Mouse (Mus musculus): ENCODE data around the gene Syne3.

The Syne3 gene

DNA sequence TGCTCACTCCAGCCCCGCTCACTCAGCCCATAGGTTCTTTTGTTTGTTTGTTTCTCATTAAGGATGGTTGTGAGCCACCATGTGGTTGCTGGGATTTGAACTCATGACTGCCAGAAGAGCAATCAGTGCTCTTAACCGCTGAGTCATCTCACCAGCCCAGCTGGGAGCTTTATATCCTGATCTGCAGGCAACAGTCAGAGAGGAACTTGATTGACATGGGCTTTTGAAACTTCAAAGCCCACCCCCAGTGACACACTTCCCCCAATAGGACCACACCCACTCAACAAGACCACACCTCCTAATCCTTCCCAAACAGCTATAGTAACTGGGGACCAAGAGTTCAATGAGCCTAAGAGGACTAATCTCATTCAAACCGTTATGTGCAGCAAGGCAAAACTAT is 85.1 kb downstream of the Syne3 start:
- no peak for DNase-seq (ENCODE audit: low spot score in 2 of 2)

DNA sequence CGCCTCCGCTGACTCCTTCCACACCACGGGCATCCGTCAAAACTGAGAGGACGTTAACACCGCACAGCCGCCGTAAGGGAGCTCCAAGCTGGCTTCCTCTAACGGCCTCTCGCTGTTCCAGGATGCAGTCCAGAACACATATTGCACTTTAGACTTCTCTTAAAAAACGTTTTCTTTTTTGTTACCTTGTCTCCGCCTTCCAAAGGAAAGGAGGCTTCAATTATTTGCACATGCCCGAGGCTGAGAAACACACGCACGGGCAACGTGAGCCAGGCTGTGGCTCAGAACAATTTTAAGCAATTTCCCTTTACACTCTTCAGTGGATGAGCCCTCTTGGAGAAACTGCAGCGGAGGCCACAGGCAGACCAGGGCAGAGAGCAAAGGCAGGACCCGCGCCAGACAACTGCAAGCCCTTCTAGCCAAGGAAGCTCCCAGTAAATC is 85.6 kb downstream of the Syne3 start:
- DNase-seq (ENCODE audit: low spot score in 2 of 2), result no peak

DNA sequence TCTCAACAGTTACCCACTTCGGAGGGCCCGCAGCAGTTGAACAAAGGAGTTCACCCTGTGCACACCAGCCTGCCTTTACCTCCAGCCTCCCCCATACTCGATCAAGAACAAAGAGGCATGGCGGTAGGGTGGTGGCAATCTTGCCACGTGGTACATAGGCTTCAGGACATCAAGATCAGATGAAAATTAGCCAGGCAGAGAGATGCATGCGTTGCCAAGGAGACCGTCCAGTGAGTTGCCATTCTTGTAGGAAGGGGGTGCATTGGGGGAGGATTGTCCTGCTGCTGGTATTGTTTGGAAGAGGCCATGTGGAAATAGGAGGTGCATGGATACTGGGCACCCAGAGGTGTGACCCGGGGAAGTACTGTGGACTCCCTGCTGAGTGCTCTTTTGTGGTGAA is 87.0 kb downstream of the Syne3 start:
- no peak for DNase-seq (ENCODE audit: low spot score in 2 of 2)

DNA sequence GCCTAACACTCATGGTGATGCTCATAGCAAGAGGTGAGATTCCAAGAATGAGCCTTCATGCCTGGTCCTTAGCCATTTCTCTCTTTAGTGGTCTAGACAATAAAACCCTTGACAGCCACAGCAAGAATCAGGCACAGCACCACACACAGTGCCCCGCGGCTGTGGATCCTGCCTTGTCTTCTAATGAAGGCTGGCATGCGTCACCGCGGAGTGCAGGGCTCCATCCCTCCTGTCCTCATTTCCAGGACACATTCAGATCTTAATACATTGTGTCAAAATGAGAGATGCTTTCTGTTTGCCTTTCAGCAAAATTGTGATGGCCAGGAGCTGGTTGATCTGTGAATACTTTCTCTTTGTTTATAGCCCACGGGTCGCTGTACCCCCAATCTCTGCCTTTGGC is 88.5 kb downstream of the Syne3 start:
- DNase-seq (ENCODE audit: low spot score in 2 of 2), result no peak

DNA sequence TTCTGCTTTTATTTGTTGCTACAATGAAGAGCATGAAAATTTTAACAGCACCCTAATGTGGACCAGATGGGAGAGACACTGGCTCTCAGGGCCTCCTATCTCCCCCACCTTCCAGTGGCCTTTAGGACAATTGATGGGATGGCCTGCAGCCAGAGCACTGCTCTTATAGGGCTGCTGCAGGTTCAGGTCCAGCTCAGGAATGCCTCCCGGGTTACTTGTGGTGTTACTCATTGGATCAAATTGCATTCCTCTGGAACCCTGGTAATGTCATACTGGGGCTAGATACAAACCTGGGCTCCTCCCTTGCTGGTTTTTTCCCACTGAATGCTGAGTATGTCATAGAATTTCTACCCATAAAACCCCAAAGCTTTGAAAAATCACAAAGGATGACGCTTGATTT is 90.4 kb downstream of the Syne3 start:
- DNase-seq (ENCODE audit: low spot score in 2 of 2), result no peak

DNA sequence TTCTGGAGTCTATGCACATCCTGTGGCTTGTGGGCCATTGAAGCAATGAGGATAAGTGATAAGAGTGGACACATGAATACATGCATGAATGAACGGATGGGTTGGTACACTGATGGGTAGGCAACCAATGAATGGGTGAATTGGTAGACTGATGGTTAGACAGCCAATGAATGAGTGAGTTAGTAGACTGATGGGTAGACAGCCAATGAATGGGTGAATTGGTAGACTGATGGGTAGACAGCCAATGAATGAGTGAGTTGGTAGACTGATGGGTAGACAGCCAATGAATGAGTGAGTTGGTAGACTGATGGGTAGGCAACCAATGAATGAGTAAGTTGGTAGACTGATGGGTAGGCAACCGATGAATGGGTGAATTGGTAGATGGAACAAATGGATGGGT is 91.7 kb downstream of the Syne3 start:
- no peak for DNase-seq (ENCODE audit: low spot score in 2 of 2)

DNA sequence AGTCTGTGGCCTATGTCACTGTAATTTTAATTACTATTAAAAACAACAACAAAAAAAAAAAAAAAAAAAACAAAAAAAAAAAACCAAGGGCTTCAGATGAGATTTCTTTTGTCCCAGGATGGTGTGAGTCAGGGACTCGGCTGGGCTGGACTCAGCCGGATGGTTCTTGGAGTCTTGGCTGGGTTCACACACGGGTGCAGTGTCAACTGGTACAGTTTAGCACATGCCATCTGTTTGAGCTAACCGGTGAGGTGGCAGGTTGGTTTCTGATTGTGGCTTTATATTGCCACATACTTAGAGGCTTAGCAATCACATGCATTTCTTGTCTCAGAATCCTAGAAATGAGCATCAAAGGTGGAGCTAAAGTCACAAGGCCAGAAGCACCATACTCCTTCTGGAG is 92.3 kb downstream of the Syne3 start:
- no peak for DNase-seq (ENCODE audit: low spot score in 2 of 2)

DNA sequence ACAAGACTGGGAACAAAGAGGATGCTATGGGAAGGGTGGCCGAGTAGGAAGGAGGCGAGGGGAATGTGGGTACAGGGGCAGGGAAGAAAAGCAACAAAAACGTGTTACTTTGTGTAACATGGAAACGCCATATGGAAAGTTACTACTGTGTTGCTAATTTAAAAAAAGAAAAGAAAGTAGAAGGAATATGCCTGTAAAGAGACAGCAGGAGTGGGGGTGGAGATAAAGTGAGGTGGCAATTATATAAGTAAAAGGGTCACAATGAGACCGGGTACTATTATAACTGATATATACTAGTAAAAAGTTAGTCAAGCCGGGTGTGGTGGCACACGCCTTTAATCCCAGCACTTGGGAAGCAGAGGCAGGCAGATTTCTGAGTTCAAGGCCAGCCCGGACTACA is 92.8 kb downstream of the Syne3 start:
- DNase-seq (ENCODE audit: low spot score in 2 of 2), result no peak

DNA sequence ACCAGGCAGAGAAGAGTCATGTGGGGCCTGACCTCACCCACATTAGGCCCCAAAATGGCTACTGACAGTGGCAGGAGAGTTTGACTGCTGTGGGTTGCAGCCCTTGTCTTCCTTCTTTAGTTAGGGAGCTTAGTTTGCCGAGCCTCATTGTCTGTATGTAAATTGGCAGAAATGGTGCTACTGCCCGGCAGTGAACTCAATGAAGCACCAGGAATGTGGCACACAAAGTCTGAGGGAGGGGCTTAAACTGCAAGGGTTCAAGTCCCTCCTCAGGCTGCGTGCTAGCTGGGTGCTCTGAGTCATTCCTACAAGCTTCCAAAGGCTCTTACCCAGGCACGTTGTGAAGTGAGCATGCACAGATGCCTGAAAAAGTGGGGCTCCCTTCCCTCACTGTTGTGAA is 93.9 kb downstream of the Syne3 start:
- DNase-seq (ENCODE audit: low spot score in 2 of 2), result no peak

DNA sequence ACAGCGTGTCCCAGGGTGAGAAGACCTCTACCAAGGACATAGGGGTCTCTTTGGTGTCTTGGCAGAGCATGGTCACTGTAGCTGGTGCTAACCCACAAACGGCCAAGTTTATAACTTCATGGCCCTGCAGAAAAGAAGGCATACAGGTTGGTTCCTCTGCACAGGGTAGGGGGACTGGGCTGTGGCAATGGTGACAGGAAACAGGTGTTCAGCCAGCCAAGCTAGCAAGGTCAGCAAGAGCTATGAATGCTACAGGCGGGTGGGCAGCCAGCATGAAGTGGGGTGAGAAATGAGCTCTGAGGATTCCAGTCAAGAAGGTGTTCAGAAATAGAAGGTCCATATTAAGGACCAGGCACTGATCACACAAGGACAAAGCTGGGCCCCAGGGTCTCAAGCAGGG is 96.6 kb downstream of the Syne3 start:
- DNase-seq (ENCODE audit: low spot score in 2 of 2), result no peak

DNA sequence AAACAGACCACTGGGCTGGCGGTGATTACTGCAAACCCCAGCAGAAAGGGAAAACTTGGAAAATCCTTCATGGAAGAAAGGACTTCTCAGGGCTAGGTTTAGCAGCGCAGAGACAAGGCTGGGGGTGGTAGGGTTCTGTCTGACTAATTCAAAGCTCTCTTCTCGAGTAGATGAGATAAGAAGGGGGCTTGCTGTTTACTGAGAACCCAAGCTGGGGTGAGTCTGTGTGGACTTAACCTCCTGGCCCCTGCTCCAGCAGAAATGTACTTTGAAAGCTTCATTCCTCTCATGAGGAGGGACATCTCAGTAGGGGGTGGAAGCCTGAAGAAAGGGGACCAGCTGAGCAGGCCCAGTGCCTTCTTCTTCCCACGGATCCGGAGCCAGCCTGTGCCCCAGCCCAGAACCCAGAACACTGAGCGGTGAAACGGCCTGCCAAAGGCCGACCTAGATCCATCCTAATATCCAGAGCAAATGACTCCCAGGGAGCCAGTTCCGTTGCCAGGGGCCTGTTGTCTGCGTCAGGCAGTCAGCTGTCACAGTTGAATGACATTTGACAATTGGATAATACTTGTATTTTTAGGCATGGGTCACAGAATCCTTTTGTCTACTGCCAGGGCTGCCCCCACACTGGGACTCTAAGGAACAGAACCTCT is 97.2 kb downstream of the Syne3 start:
- DNase-seq (ENCODE audit: low spot score in 2 of 2), result no peak

DNA sequence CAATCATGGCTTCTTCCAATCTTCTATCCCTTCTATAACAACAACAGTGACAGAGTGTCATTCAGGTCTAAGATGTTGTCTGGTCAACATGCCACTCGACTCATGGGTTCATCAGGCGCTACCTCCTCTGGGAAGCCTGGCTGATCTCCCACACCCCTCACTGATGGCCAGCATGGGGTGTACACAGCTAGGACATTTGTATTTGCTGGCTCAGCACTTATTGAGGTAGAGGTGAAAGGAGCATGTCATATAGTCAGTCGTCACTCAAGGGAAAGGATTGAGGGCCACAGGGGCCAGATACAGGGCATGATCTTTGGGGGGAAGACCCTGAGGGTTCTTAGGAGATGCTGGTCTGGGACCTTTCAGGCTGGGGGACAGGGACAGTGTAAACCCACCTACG is 99.9 kb downstream of the Syne3 start:
- no peak for DNase-seq (ENCODE audit: low spot score in 2 of 2)

DNA sequence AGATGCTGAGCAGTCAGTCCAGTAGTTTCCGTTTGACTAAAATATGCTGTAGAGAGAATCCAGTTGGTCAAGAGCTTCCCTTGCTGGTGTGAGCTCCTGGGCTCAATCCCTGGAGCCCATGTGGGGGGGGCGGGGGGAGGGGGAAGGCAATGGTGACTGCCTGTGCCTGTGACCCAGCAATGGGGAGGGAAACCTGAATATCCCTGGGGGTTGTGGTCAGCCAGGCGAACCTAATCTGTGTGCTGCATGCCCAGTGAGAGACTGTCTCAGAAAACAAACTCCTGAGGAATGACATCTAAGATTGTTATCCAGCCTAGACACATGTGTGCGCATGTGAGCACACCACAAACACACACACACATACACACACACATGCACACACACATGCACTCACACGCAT is 100.6 kb downstream of the Syne3 start:
- no peak for DNase-seq (ENCODE audit: low spot score in 2 of 2)

DNA sequence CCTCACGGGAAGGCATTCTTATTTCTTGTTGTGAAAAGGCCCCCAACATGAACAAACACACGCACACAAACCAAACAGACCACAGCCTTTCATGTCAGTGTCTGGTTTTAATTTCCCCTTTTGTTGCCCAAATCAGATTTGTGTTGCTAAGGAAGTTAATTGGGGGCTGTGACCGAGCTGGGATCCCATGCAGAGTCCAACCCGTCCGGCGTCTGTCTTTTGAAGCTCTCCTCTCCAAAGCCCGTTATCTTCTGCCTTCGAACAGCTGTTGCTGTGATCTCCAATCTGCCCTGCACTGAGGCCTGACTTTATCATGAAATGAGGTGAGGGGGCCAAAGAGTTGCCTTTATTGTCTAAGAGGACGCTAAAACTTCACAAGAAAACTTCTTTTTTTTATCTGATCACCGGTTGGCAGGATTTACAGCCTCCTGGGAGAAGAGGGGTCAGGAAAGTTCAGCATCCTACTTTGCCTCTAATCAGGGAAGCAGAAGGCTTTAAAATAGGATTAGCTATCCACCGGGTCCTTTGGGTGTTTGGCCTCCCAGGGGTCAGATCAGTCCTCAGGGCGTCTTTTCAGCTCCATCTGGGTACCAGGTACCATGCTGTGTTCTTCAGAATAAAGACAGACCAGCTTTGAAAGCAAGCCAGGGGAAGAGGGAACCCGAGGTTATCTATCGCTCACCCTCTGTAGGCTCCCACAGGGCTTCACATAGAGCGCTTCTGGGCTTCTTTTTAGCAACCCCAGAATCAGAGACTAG is 101.4 kb downstream of the Syne3 start:
- DNase-seq (ENCODE audit: low spot score in 2 of 2), result no peak

DNA sequence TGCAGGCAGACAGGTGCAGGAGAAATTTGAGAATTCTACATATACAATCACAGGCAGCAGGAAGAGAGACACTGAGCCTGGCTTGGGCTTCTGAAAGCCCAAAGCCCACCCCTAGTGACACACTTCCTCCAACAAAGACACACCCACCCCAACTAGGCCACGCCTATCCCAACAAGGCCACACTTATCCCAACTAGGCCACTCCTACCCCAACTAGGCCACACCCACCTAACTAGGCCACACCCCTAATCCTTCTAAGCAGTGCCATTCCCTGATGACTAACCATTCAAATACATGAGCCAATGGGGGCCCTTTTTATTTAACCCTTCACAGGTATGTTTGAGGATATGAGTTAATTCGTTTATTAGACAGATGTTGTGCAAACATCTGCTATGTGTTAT is 102.5 kb downstream of the Syne3 start:
- no peak for DNase-seq (ENCODE audit: low spot score in 2 of 2)

DNA sequence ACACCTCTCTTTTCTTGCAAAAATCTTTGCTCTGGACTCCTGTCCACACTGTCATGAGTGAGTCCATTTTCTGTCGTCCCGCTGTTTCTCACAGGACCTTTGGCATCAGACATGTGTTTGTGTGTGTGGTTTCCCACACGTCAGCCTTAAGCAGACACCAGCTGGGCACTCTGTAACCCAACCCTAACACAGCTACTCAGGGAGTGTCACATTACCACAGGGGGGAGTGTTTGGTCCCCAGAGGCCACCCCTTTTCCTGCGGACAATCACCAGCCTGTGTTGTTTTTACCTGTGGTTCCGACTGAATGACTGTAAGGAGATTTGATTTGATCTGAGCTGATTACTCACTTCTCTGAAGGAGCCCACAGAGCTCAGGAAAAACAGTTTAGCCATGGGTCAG is 105.5 kb downstream of the Syne3 start:
- no peak for DNase-seq (ENCODE audit: low spot score in 2 of 2)

DNA sequence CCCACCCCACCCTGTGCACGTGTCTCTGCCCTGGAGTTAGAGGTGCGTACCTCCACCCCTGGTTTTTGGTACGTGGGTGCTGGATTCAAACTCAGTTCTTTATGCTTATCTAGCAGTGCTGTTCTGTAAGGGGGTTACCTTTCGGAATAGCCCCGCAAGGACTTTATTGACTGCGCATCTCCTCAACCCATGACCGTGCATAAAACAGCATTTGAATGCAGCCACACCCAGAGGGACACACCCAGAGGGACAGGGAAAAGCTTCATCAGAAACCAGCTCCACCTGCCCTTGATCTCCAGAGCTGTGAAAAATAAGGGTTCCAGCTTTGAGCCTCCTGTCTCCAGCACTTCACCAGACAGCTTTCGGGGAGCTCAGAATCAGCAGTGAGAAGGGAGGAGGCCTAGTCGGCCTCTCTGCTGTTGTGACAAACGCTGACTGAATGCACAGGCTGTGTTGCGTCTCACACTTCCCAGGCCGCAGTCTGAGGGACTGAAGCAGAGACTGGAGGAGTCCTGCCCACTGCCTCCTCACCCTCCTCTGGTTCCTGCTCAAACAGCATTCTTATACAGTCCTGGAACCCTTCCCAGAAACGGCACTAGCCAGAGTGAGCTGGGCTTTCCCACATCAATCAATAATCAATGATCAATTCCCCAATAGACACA is 107.1 kb downstream of the Syne3 start:
- DNase-seq (ENCODE audit: low spot score in 2 of 2), result no peak

DNA sequence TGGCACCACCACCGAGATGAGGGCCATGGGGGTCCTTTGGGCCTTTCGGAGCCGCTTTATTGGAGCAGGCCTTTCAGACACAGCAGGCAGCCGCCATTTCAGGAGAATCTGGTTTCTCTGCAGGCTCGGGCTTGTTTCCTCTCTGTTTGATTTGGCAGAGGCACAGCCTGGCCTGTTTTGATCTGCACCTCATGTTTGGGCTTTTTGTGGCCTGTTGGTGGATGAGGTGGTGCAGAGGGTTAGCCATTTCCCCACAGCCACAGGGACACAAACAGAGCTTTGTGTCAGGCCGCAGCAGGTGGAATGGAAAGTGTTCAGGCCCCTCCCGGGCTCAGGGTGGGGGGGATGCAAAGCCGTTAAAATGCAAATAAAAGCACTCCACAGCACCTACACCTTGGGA is 108.3 kb downstream of the Syne3 start:
- no peak for DNase-seq (ENCODE audit: low spot score in 2 of 2)

DNA sequence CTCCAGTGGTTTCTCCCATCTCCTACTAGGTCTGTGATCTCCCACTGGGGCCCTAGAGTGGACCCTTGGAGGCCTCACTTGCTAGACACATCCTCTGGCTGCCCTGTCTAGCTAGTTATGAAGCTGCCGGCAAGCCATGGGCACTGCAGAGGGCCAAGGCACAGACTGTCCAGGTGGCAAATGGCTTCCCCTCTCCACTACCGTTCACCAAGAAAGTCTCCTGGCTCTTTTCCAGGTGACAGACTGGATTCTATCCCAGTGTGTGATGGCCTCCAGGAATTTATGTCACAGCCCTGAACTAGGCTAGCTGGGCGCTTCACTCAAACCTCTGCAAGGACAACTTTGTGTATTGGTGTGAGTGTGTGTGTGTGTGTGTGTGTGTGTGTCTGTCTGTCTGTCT is 109.8 kb downstream of the Syne3 start:
- DNase-seq (ENCODE audit: low spot score in 2 of 2), result no peak

DNA sequence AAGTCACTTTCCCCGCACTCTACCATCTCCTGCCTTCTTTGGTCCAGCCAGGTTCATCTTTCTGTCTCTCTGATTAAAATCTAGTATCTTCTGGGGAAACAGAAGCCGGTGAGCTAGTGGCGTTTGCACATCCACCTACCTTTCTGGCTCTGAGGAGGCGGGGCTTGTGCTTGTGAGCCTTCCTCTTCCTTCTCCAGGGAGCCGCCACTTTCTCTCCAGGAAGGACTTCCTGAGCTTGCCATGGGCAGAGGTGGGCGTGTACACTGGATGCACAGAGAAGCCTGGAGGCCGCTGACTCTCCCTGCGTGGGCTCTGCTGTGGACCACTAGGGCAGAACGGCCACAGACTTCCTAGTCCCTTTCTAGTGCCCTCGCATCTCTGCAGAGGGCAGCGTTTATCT is 110.4 kb downstream of the Syne3 start:
- no peak for DNase-seq (ENCODE audit: low spot score in 2 of 2)

DNA sequence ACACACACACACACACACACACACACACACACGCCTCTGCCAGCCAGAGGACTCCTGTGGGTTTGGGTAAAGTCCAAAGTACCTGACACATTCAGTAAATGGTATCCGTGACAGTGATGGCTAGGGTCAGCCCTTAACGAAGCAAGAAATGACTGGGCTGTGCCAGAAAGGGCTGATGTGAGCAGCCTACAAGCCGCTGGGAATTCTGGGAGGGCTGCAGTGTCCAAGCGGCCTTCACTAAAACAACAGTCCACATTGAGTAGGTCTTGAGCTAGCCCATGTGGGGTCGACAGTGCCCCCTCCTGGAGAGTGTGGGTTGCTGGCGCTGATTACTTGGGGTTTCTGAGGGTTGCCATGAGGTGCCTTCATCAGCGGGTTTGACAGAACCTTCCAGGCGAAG is 110.9 kb downstream of the Syne3 start:
- DNase-seq (ENCODE audit: low spot score in 2 of 2), result no peak

DNA sequence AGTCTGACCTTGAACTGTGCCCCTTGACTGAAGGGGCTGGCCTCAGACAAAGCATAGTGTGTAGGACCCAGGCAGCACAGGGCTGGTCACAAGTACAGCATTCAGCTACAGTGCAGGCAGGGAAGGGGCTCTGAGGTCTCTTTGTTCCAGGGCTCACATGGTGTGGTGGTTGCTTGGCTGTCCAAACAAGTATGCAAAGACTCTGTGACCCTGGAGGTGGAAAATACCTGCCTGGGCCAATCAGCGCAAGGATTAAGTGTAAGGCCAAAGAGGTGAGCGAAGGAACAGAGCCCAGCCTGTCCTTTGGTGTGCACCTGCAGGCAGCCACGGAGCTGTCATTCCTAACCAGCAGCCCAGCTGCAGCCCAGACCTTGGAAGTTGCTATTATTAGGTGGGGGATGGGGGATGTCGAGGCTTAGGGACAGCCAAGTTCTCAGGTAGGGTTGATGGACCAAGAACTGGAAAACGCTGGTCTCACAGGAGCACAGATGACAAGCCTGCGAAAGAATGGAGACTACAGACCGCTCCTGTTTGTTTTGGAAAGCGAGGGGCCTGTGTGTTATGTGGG is 112.5 kb downstream of the Syne3 start:
- no peak for DNase-seq (ENCODE audit: low spot score in 2 of 2)

DNA sequence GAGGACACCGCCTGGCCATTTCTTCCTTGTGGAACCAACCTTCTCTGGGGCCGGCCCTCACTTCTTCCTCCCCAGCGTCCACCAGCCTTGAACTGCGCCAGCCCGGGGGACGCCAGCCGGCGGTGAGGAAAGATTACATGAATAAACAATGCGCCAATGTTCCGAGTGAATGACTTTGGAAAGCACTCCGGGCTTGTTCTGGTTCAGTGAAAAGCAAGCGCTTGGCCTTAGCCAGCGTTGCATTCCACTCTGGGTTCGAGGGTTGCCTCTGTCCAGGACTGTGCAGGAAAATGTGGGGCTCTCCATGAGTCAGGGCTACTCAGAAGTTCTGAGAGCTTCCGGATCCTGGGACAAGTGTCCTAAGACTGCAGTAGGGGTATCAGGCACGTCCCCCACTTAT is 113.0 kb downstream of the Syne3 start:
- no peak for DNase-seq (ENCODE audit: low spot score in 2 of 2)
